Mouse (Mus musculus) liver, adult 2 months (tissue): Measurements from ENCODE around the gene Eif2b5. TPM values are rescaled to one million over a fixed set of nuclear protein-coding genes. Genes with fewer than 3 reads are reported as not detected.

Experiments used
- DNase-seq: peaks from one replicate; pipeline ENCODE4 v3.0.0-alpha.2; 2011; ENCODE audit warnings: low read depth, low spot score; ENCODE audit errors: extremely low read depth
- H3K27ac ChIP-seq: fragments of 200-500 bp; replicated peaks from 2 replicates; pipeline ENCODE4 v1.5.1; 2012; ENCODE audit warnings: low read depth, mild to moderate bottlenecking, control low read depth, inconsistent platforms, low read length; ENCODE audit not compliant: insufficient read depth
- H3K27me3 ChIP-seq: fragments of 200-500 bp; 2 replicates; pipeline ENCODE4 v1.6.1; 2012; ENCODE audit warnings: mild to moderate bottlenecking, moderate library complexity, low read length, inconsistent platforms; ENCODE audit not compliant: control insufficient read depth, insufficient read depth
- H3K36me3 ChIP-seq: fragments of 200-500 bp; 2 replicates; pipeline ENCODE4 v1.6.1; 2012; ENCODE audit warnings: low read length, inconsistent platforms; ENCODE audit not compliant: control insufficient read depth, insufficient read depth
- H3K4me1 ChIP-seq: fragments of 200-500 bp; 2 replicates; pipeline ENCODE4 v1.6.1; 2011; ENCODE audit warnings: low read length; ENCODE audit not compliant: control insufficient read depth, insufficient read depth
- H3K4me3 ChIP-seq: fragments of 200-500 bp; 2 replicates; pipeline ENCODE4 v1.5.1; 2011; ENCODE audit warnings: low read depth, mild to moderate bottlenecking, control low read depth, low read length, moderate library complexity; ENCODE audit not compliant: insufficient read depth
- H3K79me2 ChIP-seq: fragments of 200-500 bp; 2 replicates; pipeline ENCODE4 v1.6.1; 2012; ENCODE audit warnings: inconsistent platforms, mild to moderate bottlenecking, low read length, moderate library complexity; ENCODE audit not compliant: control insufficient read depth, insufficient read depth
- H3K9ac ChIP-seq: fragments of 200-500 bp; 2 replicates; pipeline ENCODE4 v1.6.1; 2012; ENCODE audit warnings: low read depth, mild to moderate bottlenecking, control low read depth, inconsistent platforms, low read length
- CTCF ChIP-seq: fragments of 200-500 bp; IDR thresholded peaks from 2 replicates; pipeline ENCODE4 v1.5.1; 2011; ENCODE audit warnings: low read depth, low read length, control low read depth
- POLR2A ChIP-seq: fragments of 200-500 bp; IDR thresholded peaks from 2 replicates; pipeline ENCODE4 v1.6.1; 2011; ENCODE audit warnings: low read length, control low read depth; ENCODE audit not compliant: insufficient read depth; ENCODE audit errors: extremely low read depth
- WGBS: fragments of 180-500 bp; shearing (Covaris S2); methylation state at CpG from one replicate; pipeline ENCODE4 v1.1.7; 2018; 5-methylcytosine and 5-hydroxymethylcytosine counted together
- polyA plus RNA-seq: library from polyadenylated mRNA; depleted of rRNA; stranded (reverse); fragments of >200 nt; gene quantifications from 2 replicates; pipeline ENCODE4 v1.2.3, GENCODE M21; 2012; rRNA removed
- total RNA-seq: library from RNA; depleted of rRNA; stranded (reverse); fragments of >200 nt; gene quantifications from 2 replicates; pipeline ENCODE4 v1.2.3, GENCODE M21; 2014; rRNA removed

Eif2b5 gene
- total and polyA plus RNA-seq, 2 experiments: 19.3 to 38.1 TPM

DNA sequence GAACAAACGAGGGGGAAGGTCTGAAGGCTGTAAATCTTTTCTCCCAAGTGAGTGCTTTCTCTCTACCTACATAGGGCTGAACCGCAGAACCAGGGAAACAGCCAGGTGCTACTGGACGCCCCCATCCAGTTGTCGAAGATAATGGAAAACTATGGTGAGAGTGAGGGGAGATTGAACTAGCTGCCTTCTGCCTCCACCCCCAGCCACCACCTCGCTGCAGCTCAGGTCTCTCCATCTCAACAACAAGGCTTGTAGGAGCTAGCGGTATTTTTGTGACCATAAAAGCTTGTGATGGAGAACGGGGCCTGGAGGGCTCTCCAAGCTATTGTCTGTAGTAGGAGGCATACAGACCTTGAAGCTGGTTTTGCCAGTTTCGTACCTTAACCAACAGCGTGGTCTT lies 50.5 kb downstream of the Eif2b5 start:
- peaks cover 10% of the 10 kb centered on the region for H3K4me1 ChIP-seq
- peak overlapping the region; percentile 63 for H3K4me3 ChIP-seq
- H3K36me3 ChIP-seq: peaks cover 35% of the 10 kb centered on the region
- no peaks in the 10 kb centered on the region for H3K27me3 ChIP-seq
- peaks cover 12% of the 10 kb centered on the region; the same call in 1 of the 2 replicates for H3K79me2 ChIP-seq
- no peak overlapping the region; the same call in 1 of the 2 replicates for H3K27ac ChIP-seq
- DNase-seq: no peak
- TF ChIP-seq CTCF (no peak), POLR2A (no peak)
- WGBS: 41% methylated on average over 9 of the region's 9 CpGs
- H3K9ac ChIP-seq: peak overlapping the region; percentile 82

DNA sequence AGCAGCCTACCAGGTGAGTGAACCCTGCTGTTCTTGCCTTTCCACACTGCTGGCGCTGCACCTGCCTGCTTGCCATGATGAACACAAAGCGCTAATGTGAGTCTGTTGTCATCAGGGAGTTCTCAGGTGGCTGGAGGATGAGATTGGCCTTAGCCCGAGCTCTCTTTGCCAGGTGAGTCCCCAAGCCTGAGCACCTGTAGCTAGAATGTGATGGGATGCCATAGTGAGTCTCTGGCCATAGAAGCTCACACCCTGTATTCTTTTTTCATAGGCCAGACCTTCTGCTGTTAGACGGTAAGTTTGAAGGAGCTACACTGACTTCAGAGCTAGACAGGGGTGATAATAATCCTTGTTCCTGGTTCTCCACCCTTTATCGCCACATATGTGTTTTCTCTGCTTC lies 53.1 kb downstream of the Eif2b5 start:
- Histone ChIP-seq H3K27me3 (no peaks in the 10 kb centered on the region), H3K27ac (no peak overlapping the region), H3K36me3 (peaks cover 36% of the 10 kb centered on the region), H3K79me2 (peaks cover 12% of the 10 kb centered on the region; the same call in 1 of the 2 replicates), H3K9ac (no peak overlapping the region), H3K4me3 (no peak overlapping the region), H3K4me1 (peaks cover 10% of the 10 kb centered on the region)
- TF ChIP-seq POLR2A (no peak), CTCF (no peak)
- WGBS: 96% methylated on average over 5 of the region's 5 CpGs
- DNase-seq: no peak

DNA sequence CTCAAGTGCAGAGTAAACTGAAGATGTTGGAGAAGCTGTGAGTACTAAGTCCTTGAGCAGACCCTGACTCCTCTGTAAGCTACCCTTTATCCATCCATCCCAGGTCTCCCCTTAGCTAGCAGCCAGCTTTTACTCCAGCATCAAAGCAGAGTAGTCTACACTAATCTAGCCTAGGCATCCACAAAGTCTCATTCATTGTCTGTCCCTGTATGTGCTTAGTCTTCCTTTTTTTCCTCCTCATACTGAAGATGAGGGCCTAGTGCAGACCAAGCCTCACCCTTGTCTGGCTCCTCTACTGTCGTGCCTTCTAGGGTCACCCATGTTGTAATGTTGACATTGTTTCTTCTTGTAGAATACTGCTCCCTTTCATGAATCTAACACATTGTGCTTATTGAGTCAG lies 54.0 kb downstream of the Eif2b5 start:
- Histone ChIP-seq H3K36me3 (peaks cover 38% of the 10 kb centered on the region), H3K27ac (no peak overlapping the region), H3K4me3 (no peak overlapping the region), H3K9ac (no peak overlapping the region), H3K27me3 (no peaks in the 10 kb centered on the region), H3K79me2 (peaks cover 12% of the 10 kb centered on the region; the same call in 1 of the 2 replicates), H3K4me1 (peaks cover 7% of the 10 kb centered on the region; the same call in 1 of the 2 replicates)
- DNase-seq: no peak
- 57% methylated on average over 1 of the region's 1 CpGs for WGBS
- TF ChIP-seq CTCF (no peak), POLR2A (no peak)

DNA sequence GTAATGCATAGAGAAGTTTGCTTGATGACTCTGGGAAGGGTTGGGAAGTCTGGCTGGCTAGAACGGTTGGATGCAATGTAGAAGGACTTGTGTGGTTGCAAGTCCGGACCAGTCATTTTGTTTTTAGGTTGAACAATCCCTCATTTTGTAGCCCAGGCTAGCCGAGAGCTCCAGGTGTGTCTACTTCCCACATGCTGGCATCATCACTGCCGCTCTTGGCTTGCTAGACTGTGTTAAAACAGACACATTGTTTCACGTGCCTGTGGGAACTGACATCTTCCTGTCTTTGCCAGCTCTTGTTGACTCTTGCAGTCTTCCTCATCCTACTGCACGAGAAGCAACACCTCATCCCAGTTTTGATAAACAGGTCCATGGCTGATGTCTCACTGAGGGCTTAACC lies 56.4 kb downstream of the Eif2b5 start:
- DNase-seq: no peak
- H3K9ac ChIP-seq: no peak overlapping the region
- H3K27me3 ChIP-seq: no peaks in the 10 kb centered on the region
- H3K79me2 ChIP-seq: peaks cover 4% of the 10 kb centered on the region; the same call in 1 of the 2 replicates
- no peaks in the 10 kb centered on the region for H3K4me1 ChIP-seq
- TF ChIP-seq CTCF (no peak), POLR2A (no peak)
- H3K27ac ChIP-seq: no peak overlapping the region
- 84% methylated on average over 6 of the region's 6 CpGs for WGBS
- H3K36me3 ChIP-seq: peaks cover 57% of the 10 kb centered on the region
- no peak overlapping the region for H3K4me3 ChIP-seq

DNA sequence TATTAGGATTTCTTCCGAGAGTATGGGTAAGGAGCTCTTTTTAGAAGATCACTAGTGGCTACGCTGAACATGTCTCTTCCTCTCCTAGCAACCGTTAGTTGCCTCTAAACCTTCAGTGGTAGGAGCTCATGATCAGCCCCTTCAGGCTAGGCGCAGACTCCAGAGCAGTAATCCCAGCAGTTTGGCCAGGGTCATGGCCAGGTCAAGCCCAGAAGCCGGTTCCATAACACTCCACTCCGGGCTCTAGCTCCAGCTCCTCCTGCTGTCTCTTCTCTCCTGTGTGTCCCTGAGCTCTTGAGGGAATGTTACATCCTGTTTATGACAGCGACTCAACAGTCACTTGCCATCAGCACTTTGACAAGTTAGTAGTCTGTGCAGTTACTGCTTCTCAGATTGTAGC lies 58.8 kb downstream of the Eif2b5 start:
- no peak for TF ChIP-seq CTCF
- no peak for TF ChIP-seq POLR2A
- Histone ChIP-seq H3K36me3 (peaks cover 56% of the 10 kb centered on the region), H3K9ac (no peak overlapping the region), H3K4me3 (no peak overlapping the region), H3K4me1 (no peaks in the 10 kb centered on the region), H3K79me2 (no peaks in the 10 kb centered on the region), H3K27me3 (no peaks in the 10 kb centered on the region), H3K27ac (no peak overlapping the region)
- WGBS: 74% methylated on average over 7 of the region's 7 CpGs
- no peak for DNase-seq

Other genes starting within 250 kb of the Eif2b5 start
- 35.6 and 36.3 TPM in 2 replicates for gene Parl, start 196.4 kb upstream of the Eif2b5 start, total RNA-seq
- 36.8 and 42.4 TPM in 2 replicates for gene Parl, start 196.4 kb upstream of the Eif2b5 start, polyA plus RNA-seq
- gene Cyp2ab1, start 173.4 kb upstream of the Eif2b5 start, total RNA-seq: 0.13 TPM in 1 of 2 replicates, not detected in the other
- 0.07 TPM in 1 of 2 replicates, not detected in the other for gene Cyp2ab1, start 173.4 kb upstream of the Eif2b5 start, polyA plus RNA-seq
- 6.6 and 7.9 TPM in 2 replicates for gene Abcc5, start 72.4 kb upstream of the Eif2b5 start, total RNA-seq
- gene Abcc5, start 72.4 kb upstream of the Eif2b5 start, polyA plus RNA-seq: 4.3 and 7.7 TPM in 2 replicates
- gene Dvl3, start 18.2 kb downstream of the Eif2b5 start, total RNA-seq: 2.5 and 5.8 TPM in 2 replicates
- gene Dvl3, start 18.2 kb downstream of the Eif2b5 start, polyA plus RNA-seq: 11.6 and 15.0 TPM in 2 replicates
- 151 and 236 TPM in 2 replicates for gene Ap2m1, start 36.7 kb downstream of the Eif2b5 start, total RNA-seq
- gene Ap2m1, start 36.7 kb downstream of the Eif2b5 start, polyA plus RNA-seq: 298 and 343 TPM in 2 replicates
- 42.0 and 44.9 TPM in 2 replicates for gene Abcf3, start 49.8 kb downstream of the Eif2b5 start, total RNA-seq
- gene Abcf3, start 49.8 kb downstream of the Eif2b5 start, polyA plus RNA-seq: 29.5 and 48.5 TPM in 2 replicates
- not detected in 2 replicates for gene Vwa5b2, start 90.7 kb downstream of the Eif2b5 start, total RNA-seq
- gene Vwa5b2, start 90.7 kb downstream of the Eif2b5 start, polyA plus RNA-seq: not detected in 2 replicates
- gene Eef1akmt4, start 112.8 kb downstream of the Eif2b5 start, total RNA-seq: 13.4 and 16.6 TPM in 2 replicates
- gene Eef1akmt4, start 112.8 kb downstream of the Eif2b5 start, polyA plus RNA-seq: 18.9 and 21.7 TPM in 2 replicates
- not detected in 2 replicates for gene Gm49333, start 112.8 kb downstream of the Eif2b5 start, total RNA-seq
- not detected in 2 replicates for gene Gm49333, start 112.8 kb downstream of the Eif2b5 start, polyA plus RNA-seq
- 6.5 and 10.1 TPM in 2 replicates for gene Alg3, start 112.9 kb downstream of the Eif2b5 start, total RNA-seq
- 17.7 and 22.8 TPM in 2 replicates for gene Alg3, start 112.9 kb downstream of the Eif2b5 start, polyA plus RNA-seq
- gene Camk2n2, start 122.5 kb downstream of the Eif2b5 start, total RNA-seq: 0.18 and 0.60 TPM in 2 replicates
- gene Camk2n2, start 122.5 kb downstream of the Eif2b5 start, polyA plus RNA-seq: 2.3 and 5.2 TPM in 2 replicates
- not detected in 2 replicates for gene Ece2, start 131.0 kb downstream of the Eif2b5 start, total RNA-seq
- 0.04 TPM in 1 of 2 replicates, not detected in the other for gene Ece2, start 131.0 kb downstream of the Eif2b5 start, polyA plus RNA-seq
- 138 and 146 TPM in 2 replicates for gene Psmd2, start 152.8 kb downstream of the Eif2b5 start, total RNA-seq
- gene Psmd2, start 152.8 kb downstream of the Eif2b5 start, polyA plus RNA-seq: 85.0 and 92.8 TPM in 2 replicates
- 173 and 198 TPM in 2 replicates for gene Eif4g1, start 169.5 kb downstream of the Eif2b5 start, total RNA-seq
- gene Eif4g1, start 169.5 kb downstream of the Eif2b5 start, polyA plus RNA-seq: 400 and 438 TPM in 2 replicates
- 0.37 and 0.60 TPM in 2 replicates for gene Fam131a, start 194.4 kb downstream of the Eif2b5 start, total RNA-seq
- 0.56 and 0.99 TPM in 2 replicates for gene Fam131a, start 194.4 kb downstream of the Eif2b5 start, polyA plus RNA-seq
- 18.1 and 19.2 TPM in 2 replicates for gene Polr2h, start 218.8 kb downstream of the Eif2b5 start, total RNA-seq
- gene Polr2h, start 218.8 kb downstream of the Eif2b5 start, polyA plus RNA-seq: 9.1 and 9.5 TPM in 2 replicates
- 29.6 and 30.6 TPM in 2 replicates for gene Clcn2, start 218.9 kb downstream of the Eif2b5 start, total RNA-seq
- 58.6 and 64.0 TPM in 2 replicates for gene Clcn2, start 218.9 kb downstream of the Eif2b5 start, polyA plus RNA-seq
- 3.0 and 3.4 TPM in 2 replicates for gene Chrd, start 234.3 kb downstream of the Eif2b5 start, total RNA-seq
- gene Chrd, start 234.3 kb downstream of the Eif2b5 start, polyA plus RNA-seq: 9.9 and 14.1 TPM in 2 replicates
- gene Thpo, start 235.7 kb downstream of the Eif2b5 start, total RNA-seq: 1.7 and 2.4 TPM in 2 replicates
- gene Thpo, start 235.7 kb downstream of the Eif2b5 start, polyA plus RNA-seq: 21.2 and 37.0 TPM in 2 replicates